Mouse (Mus musculus): ENCODE results near the gene Bcr.

DNA sequence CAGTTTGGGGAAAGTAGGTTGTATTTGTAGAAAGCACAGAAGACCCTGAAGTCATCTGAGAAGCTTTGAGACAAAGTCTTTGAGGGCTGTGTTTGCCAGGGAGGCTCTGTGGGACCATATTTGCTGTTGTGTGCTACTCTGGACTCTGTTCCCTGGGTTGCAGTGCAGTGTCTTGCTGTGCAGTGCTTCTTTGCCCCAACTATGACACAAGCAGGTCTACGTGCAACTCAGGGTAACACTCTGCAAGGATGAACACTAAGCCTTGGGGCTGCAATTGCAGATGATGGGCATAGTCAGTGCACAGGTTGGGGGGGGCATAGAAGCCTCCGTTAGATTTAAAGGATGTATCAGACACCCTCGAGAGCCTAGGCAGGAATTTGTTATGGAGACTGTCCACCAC, 160.3 kb downstream of the Bcr start:
- TF ChIP-seq CTCF (IDR thresholded peaks at IDR 0.05) (no peak), EP300 (IDR thresholded peaks at IDR 0.05; ENCODE audit: insufficient read depth, low read depth, low read length) (no peak)
